Mouse (Mus musculus): ENCODE data around the gene Ppil3.

DNA sequence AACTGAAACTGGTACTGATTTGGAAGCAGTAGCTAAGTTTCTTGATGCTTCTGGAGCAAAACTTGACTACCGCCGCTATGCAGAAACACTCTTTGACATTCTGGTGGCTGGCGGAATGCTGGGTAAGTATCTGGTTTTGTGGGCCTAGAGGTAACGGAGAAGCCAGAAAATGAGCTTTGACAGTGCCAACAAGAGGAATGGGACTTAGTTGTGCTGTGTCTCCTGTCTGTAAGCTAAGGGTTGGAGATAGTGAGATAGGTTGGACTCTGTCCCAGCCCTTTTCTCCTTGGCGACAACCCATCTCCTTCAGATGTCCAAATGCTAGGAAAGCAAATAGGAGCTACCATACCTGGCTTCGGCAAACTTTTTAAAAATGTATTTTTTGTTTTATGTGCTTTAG lies 47.6 kb downstream of the Ppil3 start:
- TF ChIP-seq CTCF (IDR thresholded peaks at IDR 0.05; ENCODE audit: low read depth, low read length) (no peak), POLR2A (IDR thresholded peaks at IDR 0.05; ENCODE audit: extremely low read depth, insufficient read depth, low read length) (no peak)

Measured in liver, adult 2 months (tissue).